Mouse (Mus musculus): ENCODE results near the gene Nkd2. TPM values are rescaled to one million over a fixed set of nuclear protein-coding genes. Genes with fewer than 3 reads are reported as not detected.

Nkd2 gene
- polyA plus RNA-seq, 2 experiments = 34.8 to 50.3 TPM

DNA sequence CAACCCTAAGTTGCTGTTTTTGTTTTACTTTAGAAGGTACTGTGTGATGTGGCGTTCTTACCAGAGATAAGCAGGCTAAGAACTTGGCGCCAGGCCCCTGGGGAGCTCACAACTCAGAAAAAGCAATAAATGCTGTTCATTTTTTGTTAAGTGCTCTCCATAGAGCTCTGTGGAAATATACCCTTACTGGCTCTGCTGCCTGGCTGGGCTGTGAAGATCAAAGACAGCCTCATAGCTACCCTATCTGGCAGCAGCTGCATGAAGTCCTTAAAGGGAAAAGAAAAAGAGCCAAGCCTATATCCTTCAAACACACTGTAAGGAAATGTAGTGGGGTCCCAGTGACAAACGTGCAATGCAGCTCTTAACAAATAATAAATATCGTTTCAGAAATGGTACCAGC, 11.6 kb downstream of the Nkd2 start:
- H3K4me1 ChIP-seq (ENCODE audit: control insufficient read depth, insufficient read depth, low read length) = peaks cover 55% of the 10 kb centered on the region
- DNase-seq (ENCODE audit: low spot score) = peak; percentile 36
- no peak for ATAC-seq (ENCODE audit: low FRiP score, low read depth)

DNA sequence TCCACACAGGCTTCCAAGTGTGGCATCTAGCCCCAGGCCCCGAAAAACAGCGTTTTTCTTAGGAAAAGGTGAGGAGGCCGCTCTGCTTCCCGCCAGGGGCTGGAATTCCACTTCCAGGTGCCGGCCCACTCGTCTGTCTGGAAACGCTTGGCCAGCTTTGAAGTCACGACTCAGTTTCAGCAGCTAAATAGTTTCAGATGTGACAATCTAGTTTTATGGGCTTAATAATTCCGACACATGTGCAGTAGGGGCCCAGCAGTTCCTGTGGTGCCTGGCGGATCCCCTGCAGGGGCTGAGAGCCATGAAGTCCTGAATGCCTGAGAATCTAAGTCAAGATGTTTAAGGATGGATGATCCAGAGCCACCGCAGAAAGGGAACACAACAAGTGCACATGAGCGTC, 13.6 kb downstream of the Nkd2 start:
- Histone ChIP-seq H3K9me3 (ENCODE audit: control insufficient read depth, low read length) (no peaks in the 10 kb centered on the region), H3K4me3 (replicated peaks; ENCODE audit: low read length) (no peak overlapping the region), H3K4me1 (ENCODE audit: control insufficient read depth, insufficient read depth, low read length) (peaks cover 56% of the 10 kb centered on the region), H3K27me3 (ENCODE audit: control insufficient read depth, insufficient read depth, low read length) (no peaks in the 10 kb centered on the region), H3K27ac (replicated peaks; ENCODE audit: low read depth, low read length) (peak overlapping the region; percentile 73), H3K9ac (ENCODE audit: low read depth, low read length, severe bottlenecking) (no peak overlapping the region), H3K4me2 (replicated peaks; ENCODE audit: low read depth, low read length, severe bottlenecking) (peak overlapping the region; percentile 8), H3K36me3 (ENCODE audit: control insufficient read depth, insufficient read depth, low read length) (no peaks in the 10 kb centered on the region)
- no peak for TF ChIP-seq POLR2A (IDR thresholded peaks at IDR 0.05; ENCODE audit: borderline replicate concordance, extremely low read depth, insufficient read depth, insufficient read length)
- DNase-seq (ENCODE audit: low spot score) (peak; percentile 86), ATAC-seq (ENCODE audit: low FRiP score, low read depth) (peak; percentile 87)
- 6% methylated on average over 12 of the region's 12 CpGs for WGBS

More for the DNA sequence above, 11.6 kb downstream of the Nkd2 start:
- Histone ChIP-seq H3K27ac (replicated peaks; ENCODE audit: low read depth, low read length) (0 out of 2 replicates have a peak overlapping the region, but pooled peaks have one; percentile 19), H3K4me2 (replicated peaks; ENCODE audit: low read depth, low read length, severe bottlenecking) (no peak overlapping the region; the same call in 1 of the 2 replicates), H3K4me3 (replicated peaks; ENCODE audit: low read length) (no peak overlapping the region), H3K27me3 (ENCODE audit: control insufficient read depth, insufficient read depth, low read length) (no peaks in the 10 kb centered on the region), H3K9me3 (ENCODE audit: control insufficient read depth, low read length) (no peaks in the 10 kb centered on the region), H3K9ac (ENCODE audit: low read depth, low read length, severe bottlenecking) (no peak overlapping the region), H3K36me3 (ENCODE audit: control insufficient read depth, insufficient read depth, low read length) (no peaks in the 10 kb centered on the region)
- WGBS = 12% methylated on average over 4 of the region's 4 CpGs
- no peak for TF ChIP-seq POLR2A (IDR thresholded peaks at IDR 0.05; ENCODE audit: borderline replicate concordance, extremely low read depth, insufficient read depth, insufficient read length)

GRCm38 (mm10) chr13:73831486-73831885, 15.9 kb downstream of the Nkd2 start:
- Histone ChIP-seq H3K4me1 (ENCODE audit: control insufficient read depth, insufficient read depth, low read length) (peaks cover 57% of the 10 kb centered on the region), H3K4me3 (replicated peaks; ENCODE audit: low read length) (no peak overlapping the region), H3K27me3 (ENCODE audit: control insufficient read depth, insufficient read depth, low read length) (no peaks in the 10 kb centered on the region), H3K4me2 (replicated peaks; ENCODE audit: low read depth, low read length, severe bottlenecking) (no peak overlapping the region), H3K9me3 (ENCODE audit: control insufficient read depth, low read length) (no peaks in the 10 kb centered on the region), H3K9ac (ENCODE audit: low read depth, low read length, severe bottlenecking) (no peak overlapping the region), H3K36me3 (ENCODE audit: control insufficient read depth, insufficient read depth, low read length) (no peaks in the 10 kb centered on the region), H3K27ac (replicated peaks; ENCODE audit: low read depth, low read length) (no peak overlapping the region)
- WGBS = 0% methylated on average over 2 of the region's 2 CpGs
- ATAC-seq (ENCODE audit: low FRiP score, low read depth) = no peak
- DNase-seq (ENCODE audit: low spot score) = peak; percentile 68
- 0 out of 2 replicates have a peak, but pooled peaks have one; percentile 22 for TF ChIP-seq POLR2A (IDR thresholded peaks at IDR 0.05; ENCODE audit: borderline replicate concordance, extremely low read depth, insufficient read depth, insufficient read length)

GRCm38 (mm10) chr13:73827243-73827642, 20.2 kb downstream of the Nkd2 start:
- Histone ChIP-seq H3K9me3 (ENCODE audit: control insufficient read depth, low read length) (no peaks in the 10 kb centered on the region), H3K4me1 (ENCODE audit: control insufficient read depth, insufficient read depth, low read length) (peaks cover 14% of the 10 kb centered on the region), H3K27ac (replicated peaks; ENCODE audit: low read depth, low read length) (0 out of 2 replicates have a peak overlapping the region, but pooled peaks have one; percentile 16), H3K4me3 (replicated peaks; ENCODE audit: low read length) (no peak overlapping the region), H3K4me2 (replicated peaks; ENCODE audit: low read depth, low read length, severe bottlenecking) (no peak overlapping the region), H3K27me3 (ENCODE audit: control insufficient read depth, insufficient read depth, low read length) (no peaks in the 10 kb centered on the region), H3K9ac (ENCODE audit: low read depth, low read length, severe bottlenecking) (0 out of 2 replicates have a peak overlapping the region, but pooled peaks have one; percentile 4), H3K36me3 (ENCODE audit: control insufficient read depth, insufficient read depth, low read length) (peaks cover 27% of the 10 kb centered on the region)
- 23% methylated on average over 8 of the region's 8 CpGs for WGBS
- ATAC-seq (ENCODE audit: low FRiP score, low read depth) (0 out of 2 replicates have a peak, but pooled peaks have one; percentile 14), DNase-seq (ENCODE audit: low spot score) (peak; percentile 56)
- no peak for TF ChIP-seq POLR2A (IDR thresholded peaks at IDR 0.05; ENCODE audit: borderline replicate concordance, extremely low read depth, insufficient read depth, insufficient read length)

DNA sequence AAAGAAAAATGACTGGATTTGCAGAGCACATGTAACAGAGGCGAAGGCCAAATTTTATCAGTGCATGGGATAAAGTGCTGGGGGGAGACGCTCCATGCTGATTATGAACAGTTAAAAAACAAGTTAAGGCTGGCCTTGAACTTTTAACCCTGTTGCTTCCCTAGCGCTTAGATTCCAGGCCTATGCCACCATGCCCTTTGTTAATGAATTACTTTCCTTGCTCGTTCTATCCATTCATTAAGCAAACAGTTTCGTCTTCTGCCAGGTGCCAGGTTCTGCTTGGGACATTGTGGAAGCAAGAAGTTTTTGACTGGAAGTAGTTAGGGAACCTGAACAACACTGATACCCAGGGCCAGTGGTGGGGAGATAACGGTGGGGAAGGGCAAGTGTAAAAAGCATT, 23.7 kb downstream of the Nkd2 start:
- H3K9me3 ChIP-seq (ENCODE audit: control insufficient read depth, low read length) = no peaks in the 10 kb centered on the region
- no peaks in the 10 kb centered on the region for H3K27me3 ChIP-seq (ENCODE audit: control insufficient read depth, insufficient read depth, low read length)
- no peak overlapping the region for H3K9ac ChIP-seq (ENCODE audit: low read depth, low read length, severe bottlenecking)
- H3K4me2 ChIP-seq (replicated peaks; ENCODE audit: low read depth, low read length, severe bottlenecking) = no peak overlapping the region
- no peak for TF ChIP-seq POLR2A (IDR thresholded peaks at IDR 0.05; ENCODE audit: borderline replicate concordance, extremely low read depth, insufficient read depth, insufficient read length)
- 81% methylated on average over 6 of the region's 6 CpGs for WGBS
- no peak overlapping the region for H3K27ac ChIP-seq (replicated peaks; ENCODE audit: low read depth, low read length)
- peaks cover 11% of the 10 kb centered on the region for H3K4me1 ChIP-seq (ENCODE audit: control insufficient read depth, insufficient read depth, low read length)
- DNase-seq (ENCODE audit: low spot score) (no peak), ATAC-seq (ENCODE audit: low FRiP score, low read depth) (no peak)
- no peak overlapping the region for H3K4me3 ChIP-seq (replicated peaks; ENCODE audit: low read length)
- peaks cover 45% of the 10 kb centered on the region for H3K36me3 ChIP-seq (ENCODE audit: control insufficient read depth, insufficient read depth, low read length)

All from limb, embryonic 14.5 days (tissue).